Mouse (Mus musculus) hindbrain, embryonic 15.5 days (tissue): Measurements from ENCODE around the gene Atp6v1fnb. TPM values are rescaled to one million over a fixed set of nuclear protein-coding genes. Genes with fewer than 3 reads are reported as not detected.

Experiments used
- ATAC-seq: fragments of 200-750 bp; cut with Nextera tagmentation; 2 replicates; pipeline ENCODE4 v1.8.0; 2017; ENCODE audit warnings: low read depth, moderate number of reproducible peaks, moderate TSS enrichment; ENCODE audit not compliant: low FRiP score
- H3K27ac ChIP-seq: fragments of 300-500 bp; sonication (generic); replicated peaks from 2 replicates; pipeline ENCODE4 v1.5.1; 2015; ENCODE audit warnings: mild to moderate bottlenecking, inconsistent platforms
- H3K27me3 ChIP-seq: fragments of 300-500 bp; sonication (generic); 2 replicates; pipeline ENCODE4 v1.6.1; 2015; ENCODE audit warnings: control low read depth, inconsistent platforms
- H3K36me3 ChIP-seq: fragments of 300-500 bp; sonication (generic); 2 replicates; pipeline ENCODE4 v1.6.1; 2015; ENCODE audit warnings: control low read depth, inconsistent platforms
- H3K4me1 ChIP-seq: fragments of 300-500 bp; sonication (generic); replicated peaks from 2 replicates; pipeline ENCODE4 v1.6.1; 2015; ENCODE audit warnings: control low read depth, inconsistent platforms
- H3K4me2 ChIP-seq: fragments of 300-500 bp; sonication (generic); 2 replicates; pipeline ENCODE4 v1.6.1; 2015; ENCODE audit warnings: moderate library complexity, mild to moderate bottlenecking, inconsistent platforms
- H3K4me3 ChIP-seq: fragments of 300-500 bp; sonication (generic); 2 replicates; pipeline ENCODE4 v1.5.1; 2015; ENCODE audit warnings: mild to moderate bottlenecking, inconsistent platforms
- H3K9ac ChIP-seq: fragments of 300-500 bp; sonication (generic); 2 replicates; pipeline ENCODE4 v1.6.1; 2015; ENCODE audit warnings: inconsistent platforms
- H3K9me3 ChIP-seq: fragments of 300-500 bp; sonication (generic); 2 replicates; pipeline ENCODE4 v1.6.1; 2016; ENCODE audit warnings: control low read depth, inconsistent platforms
- WGBS: fragments of 180-500 bp; shearing (Covaris S2); methylation state at CpG from one replicate; pipeline ENCODE4 v1.1.7; 2015; 5-methylcytosine and 5-hydroxymethylcytosine counted together
- polyA plus RNA-seq: library from polyadenylated mRNA; unstranded; fragments of >200 nt; fragmentation: Nextera tagmentation; extraction: Ambion mirVana; gene quantifications from 2 replicates; pipeline ENCODE4 v1.2.1, GENCODE M21; 2015

The Atp6v1fnb gene
- polyA plus RNA-seq, 1 experiment from 2014 or later: 0.35 TPM

- Histone ChIP-seq H3K36me3 (peaks cover 17% of the 10 kb centered on the region), H3K27me3 (peaks cover 6% of the 10 kb centered on the region; the same call in 1 of the 2 replicates), H3K4me3 (peak overlapping the region; percentile 29), H3K27ac (no peak overlapping the region), H3K9ac (0 out of 2 replicates have a peak overlapping the region, but pooled peaks have one; percentile 12), H3K9me3 (no peaks in the 10 kb centered on the region), H3K4me2 (peak overlapping the region; percentile 51), H3K4me1 (peaks cover 2% of the 10 kb centered on the region)
- 2% methylated on average over 30 of the region's 33 CpGs for WGBS
- peak; percentile 84 for ATAC-seq
Measured at GRCm38 (mm10) chr6:29473941-29474691, 2.9 kb downstream of the Atp6v1fnb start.

- peaks cover 6% of the 10 kb centered on the region; the same call in 1 of the 2 replicates for H3K27me3 ChIP-seq
- H3K9ac ChIP-seq: no peak overlapping the region
- H3K4me3 ChIP-seq: no peak overlapping the region
- peaks cover 16% of the 10 kb centered on the region for H3K36me3 ChIP-seq
- H3K4me2 ChIP-seq: peak overlapping the region; percentile 51; the same call in 1 of the 2 replicates
- no peaks in the 10 kb centered on the region for H3K4me1 ChIP-seq
- H3K27ac ChIP-seq: no peak overlapping the region
- 51% methylated on average over 2 of the region's 2 CpGs for WGBS
- H3K9me3 ChIP-seq: no peaks in the 10 kb centered on the region
- ATAC-seq: no peak
Measured at GRCm38 (mm10) chr6:29474736-29475135, 3.5 kb downstream of the Atp6v1fnb start.

- Histone ChIP-seq H3K27ac (no peak overlapping the region), H3K9ac (no peak overlapping the region), H3K9me3 (no peaks in the 10 kb centered on the region), H3K4me2 (no peak overlapping the region), H3K36me3 (no peaks in the 10 kb centered on the region), H3K27me3 (peaks cover 3% of the 10 kb centered on the region; the same call in 1 of the 2 replicates), H3K4me1 (0 out of 2 replicates have a peak, but pooled peaks cover 6% of the 10 kb centered on the region), H3K4me3 (no peak overlapping the region)
- 93% methylated on average over 13 of the region's 13 CpGs for whole genome bisulfite sequencing
- no peak for ATAC-seq
Measured at GRCm38 (mm10) chr6:29482691-29483090, 11.5 kb downstream of the Atp6v1fnb start.

- H3K36me3 ChIP-seq: no peaks in the 10 kb centered on the region
- no peaks in the 10 kb centered on the region for H3K9me3 ChIP-seq
- ATAC-seq: peak; percentile 55
- peaks cover 3% of the 10 kb centered on the region; the same call in 1 of the 2 replicates for H3K27me3 ChIP-seq
- H3K4me1 ChIP-seq: 0 out of 2 replicates have a peak, but pooled peaks cover 6% of the 10 kb centered on the region
- no peak overlapping the region for H3K27ac ChIP-seq
- H3K9ac ChIP-seq: no peak overlapping the region
- H3K4me3 ChIP-seq: peak overlapping the region; percentile 27
- H3K4me2 ChIP-seq: peak overlapping the region; percentile 60
- 8% methylated on average over 26 of the region's 26 CpGs for WGBS
Measured at GRCm38 (mm10) chr6:29484716-29485559, 13.7 kb downstream of the Atp6v1fnb start.

GRCm38 (mm10) chr6:29485951-29486350 is 14.7 kb downstream of the Atp6v1fnb start:
- Histone ChIP-seq H3K27ac (no peak overlapping the region), H3K9ac (no peak overlapping the region), H3K36me3 (no peaks in the 10 kb centered on the region), H3K4me2 (no peak overlapping the region), H3K9me3 (no peaks in the 10 kb centered on the region), H3K4me3 (no peak overlapping the region), H3K27me3 (peaks cover 3% of the 10 kb centered on the region; the same call in 1 of the 2 replicates), H3K4me1 (0 out of 2 replicates have a peak, but pooled peaks cover 6% of the 10 kb centered on the region)
- WGBS: 47% methylated on average over 2 of the region's 2 CpGs
- ATAC-seq: no peak

GRCm38 (mm10) chr6:29494101-29494500 is 22.9 kb downstream of the Atp6v1fnb start:
- Histone ChIP-seq H3K9ac (no peak overlapping the region), H3K27me3 (peaks cover 34% of the 10 kb centered on the region), H3K36me3 (no peaks in the 10 kb centered on the region), H3K9me3 (no peaks in the 10 kb centered on the region), H3K27ac (no peak overlapping the region), H3K4me2 (no peak overlapping the region), H3K4me3 (no peak overlapping the region), H3K4me1 (no peaks in the 10 kb centered on the region; the same call in 1 of the 2 replicates)
- no peak for ATAC-seq
- whole genome bisulfite sequencing: 91% methylated on average over 4 of the region's 4 CpGs

- H3K36me3 ChIP-seq: no peaks in the 10 kb centered on the region
- no peak overlapping the region for H3K9ac ChIP-seq
- H3K9me3 ChIP-seq: no peaks in the 10 kb centered on the region
- no peak for ATAC-seq
- H3K4me1 ChIP-seq: no peaks in the 10 kb centered on the region; the same call in 1 of the 2 replicates
- H3K4me3 ChIP-seq: no peak overlapping the region
- no peak overlapping the region for H3K4me2 ChIP-seq
- WGBS: 20% methylated on average over 22 of the region's 25 CpGs
- peaks cover 34% of the 10 kb centered on the region for H3K27me3 ChIP-seq
- H3K27ac ChIP-seq: no peak overlapping the region
Measured at GRCm38 (mm10) chr6:29496270-29496669, 25.0 kb downstream of the Atp6v1fnb start.

GRCm38 (mm10) chr6:29497791-29498190 is 26.6 kb downstream of the Atp6v1fnb start:
- no peak overlapping the region for H3K4me3 ChIP-seq
- no peaks in the 10 kb centered on the region for H3K36me3 ChIP-seq
- no peak overlapping the region for H3K9ac ChIP-seq
- H3K4me2 ChIP-seq: no peak overlapping the region
- no peaks in the 10 kb centered on the region for H3K9me3 ChIP-seq
- 41% methylated on average over 2 of the region's 2 CpGs for WGBS
- no peak overlapping the region for H3K27ac ChIP-seq
- ATAC-seq: peak; percentile 75; the same call in 1 of the 2 replicates
- no peaks in the 10 kb centered on the region; the same call in 1 of the 2 replicates for H3K4me1 ChIP-seq
- H3K27me3 ChIP-seq: peaks cover 34% of the 10 kb centered on the region

GRCm38 (mm10) chr6:29500177-29500576 is 28.9 kb downstream of the Atp6v1fnb start:
- WGBS: 95% methylated on average over 7 of the region's 7 CpGs
- Histone ChIP-seq H3K9ac (no peak overlapping the region), H3K9me3 (no peaks in the 10 kb centered on the region), H3K4me1 (no peaks in the 10 kb centered on the region; the same call in 1 of the 2 replicates), H3K27ac (no peak overlapping the region), H3K36me3 (no peaks in the 10 kb centered on the region), H3K4me2 (no peak overlapping the region), H3K27me3 (peaks cover 24% of the 10 kb centered on the region), H3K4me3 (no peak overlapping the region)
- ATAC-seq: no peak

GRCm38 (mm10) chr6:29500810-29501209 is 29.6 kb downstream of the Atp6v1fnb start:
- ATAC-seq: no peak
- Histone ChIP-seq H3K4me3 (no peak overlapping the region), H3K27me3 (peaks cover 26% of the 10 kb centered on the region), H3K4me1 (no peaks in the 10 kb centered on the region; the same call in 1 of the 2 replicates), H3K27ac (no peak overlapping the region), H3K4me2 (no peak overlapping the region), H3K9me3 (no peaks in the 10 kb centered on the region), H3K9ac (no peak overlapping the region), H3K36me3 (no peaks in the 10 kb centered on the region)
- WGBS: 89% methylated on average over 6 of the region's 6 CpGs

GRCm38 (mm10) chr6:29501599-29501998 is 30.4 kb downstream of the Atp6v1fnb start:
- H3K27me3 ChIP-seq: peaks cover 18% of the 10 kb centered on the region

GRCm38 (mm10) chr6:29505493-29505892 is 34.3 kb downstream of the Atp6v1fnb start:
- no peak overlapping the region for H3K4me3 ChIP-seq
- H3K36me3 ChIP-seq: no peaks in the 10 kb centered on the region
- H3K9ac ChIP-seq: no peak overlapping the region
- WGBS: 85% methylated on average over 5 of the region's 5 CpGs
- H3K4me1 ChIP-seq: peaks cover 11% of the 10 kb centered on the region
- H3K27ac ChIP-seq: no peak overlapping the region
- no peak overlapping the region for H3K4me2 ChIP-seq
- peaks cover 16% of the 10 kb centered on the region; the same call in 1 of the 2 replicates for H3K27me3 ChIP-seq
- H3K9me3 ChIP-seq: no peaks in the 10 kb centered on the region
- no peak for ATAC-seq

More at GRCm38 (mm10) chr6:29501599-29501998, 30.4 kb downstream of the Atp6v1fnb start:
- no peak for ATAC-seq
- Histone ChIP-seq H3K9ac (no peak overlapping the region), H3K4me3 (no peak overlapping the region), H3K36me3 (no peaks in the 10 kb centered on the region), H3K4me2 (no peak overlapping the region), H3K9me3 (no peaks in the 10 kb centered on the region), H3K27ac (no peak overlapping the region), H3K4me1 (no peaks in the 10 kb centered on the region)
- 93% methylated on average over 1 of the region's 1 CpGs for WGBS
